Mouse (Mus musculus): Measurements from ENCODE around the gene Plekho2. TPM values are rescaled to one million over a fixed set of nuclear protein-coding genes. Genes with fewer than 3 reads are reported as not detected.

Plekho2 gene
- polyA plus RNA-seq, 1 experiment from 2014 or later = 20.3 TPM

GRCm38 (mm10) chr9:65578801-65579249 lies 1.0 kb downstream of the Plekho2 start:
- 0 out of 2 replicates have a peak overlapping the region, but pooled peaks have one; percentile 61 for H3K9ac ChIP-seq (replicated peaks; ENCODE audit: low read depth)
- 34% methylated on average over 9 of the region's 9 CpGs for WGBS
- H3K4me3 ChIP-seq (ENCODE audit: low read depth, low read length) = peak overlapping the region; percentile 50
- peak; percentile 57 for DNase-seq (ENCODE audit: low spot score)
- H3K9me3 ChIP-seq (ENCODE audit: low read length) = no peaks in the 10 kb centered on the region
- peak overlapping the region; percentile 60 for H3K4me2 ChIP-seq (replicated peaks; ENCODE audit: low read depth, low read length)
- ATAC-seq = no peak
- TF ChIP-seq EP300 (IDR thresholded peaks at IDR 0.05) = no peak
- no peak for TF ChIP-seq CTCF (IDR thresholded peaks at IDR 0.05)
- peak overlapping the region; percentile 84 for H3K27ac ChIP-seq (ENCODE audit: low read length)
- no peaks in the 10 kb centered on the region for H3K27me3 ChIP-seq (replicated peaks; ENCODE audit: insufficient read depth, low read length)
- H3K4me1 ChIP-seq (ENCODE audit: insufficient read depth, low read depth, low read length) = peaks cover 7% of the 10 kb centered on the region
- no peaks in the 10 kb centered on the region for H3K36me3 ChIP-seq (ENCODE audit: insufficient read depth, low read length)

- Histone ChIP-seq H3K27me3 (replicated peaks; ENCODE audit: insufficient read depth, low read length) (no peaks in the 10 kb centered on the region), H3K9ac (replicated peaks; ENCODE audit: low read depth) (no peak overlapping the region), H3K36me3 (ENCODE audit: insufficient read depth, low read length) (0 out of 2 replicates have a peak, but pooled peaks cover under 1% of the 10 kb centered on the region), H3K27ac (ENCODE audit: low read length) (peak overlapping the region; percentile 57; the same call in 1 of the 2 replicates), H3K4me3 (ENCODE audit: low read depth, low read length) (peak overlapping the region; percentile 50; the same call in 1 of the 2 replicates), H3K9me3 (ENCODE audit: low read length) (no peaks in the 10 kb centered on the region), H3K4me2 (replicated peaks; ENCODE audit: low read depth, low read length) (peak overlapping the region; percentile 60), H3K4me1 (ENCODE audit: insufficient read depth, low read depth, low read length) (peaks cover 7% of the 10 kb centered on the region)
- no peak for DNase-seq (ENCODE audit: low spot score)
- ATAC-seq = no peak
- 81% methylated on average over 4 of the region's 4 CpGs for WGBS
- TF ChIP-seq CTCF (IDR thresholded peaks at IDR 0.05) (no peak), EP300 (IDR thresholded peaks at IDR 0.05) (no peak)
Observed at GRCm38 (mm10) chr9:65577511-65578196, 2.2 kb downstream of the Plekho2 start.

DNA sequence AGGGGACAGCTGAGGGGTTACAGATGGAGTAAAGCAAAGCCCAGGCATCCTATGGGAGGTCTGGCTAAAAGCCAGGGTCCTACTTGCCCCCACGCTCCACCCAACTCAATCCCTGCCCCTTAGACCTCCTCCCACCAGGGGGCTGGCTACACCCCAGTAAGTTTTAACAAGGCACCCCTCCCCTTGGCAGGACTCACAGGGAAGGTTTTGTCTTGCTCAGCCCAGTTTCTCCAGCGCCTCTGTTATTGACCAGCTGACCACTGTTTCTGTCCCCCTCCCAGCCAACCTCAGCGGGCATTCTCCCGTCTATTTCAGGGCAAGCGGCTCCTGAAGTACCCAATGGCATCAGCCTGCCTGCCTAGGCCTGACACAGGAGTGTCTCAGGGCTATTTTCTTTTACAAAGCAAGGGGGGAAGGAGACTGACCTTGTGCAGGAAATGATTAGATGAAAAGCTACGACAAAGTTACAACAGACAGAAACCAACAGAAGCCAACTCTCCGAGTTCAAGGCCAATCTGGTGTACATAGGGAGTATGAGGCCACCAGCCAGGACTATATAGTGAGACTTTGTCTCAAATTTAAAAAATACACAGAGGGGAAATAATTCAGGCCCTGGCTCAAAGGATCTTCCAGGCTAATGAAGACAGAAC lies 2.9 kb downstream of the Plekho2 start:
- DNase-seq (ENCODE audit: low spot score) = peak; percentile 57

GRCm38 (mm10) chr9:65575393-65576196 lies 4.2 kb downstream of the Plekho2 start:
- Histone ChIP-seq H3K9ac (replicated peaks; ENCODE audit: low read depth) (no peak overlapping the region), H3K4me3 (ENCODE audit: low read depth, low read length) (no peak overlapping the region), H3K4me2 (replicated peaks; ENCODE audit: low read depth, low read length) (no peak overlapping the region), H3K4me1 (ENCODE audit: insufficient read depth, low read depth, low read length) (peaks cover 7% of the 10 kb centered on the region), H3K27ac (ENCODE audit: low read length) (0 out of 2 replicates have a peak overlapping the region, but pooled peaks have one; percentile 32), H3K27me3 (replicated peaks; ENCODE audit: insufficient read depth, low read length) (no peaks in the 10 kb centered on the region), H3K9me3 (ENCODE audit: low read length) (no peaks in the 10 kb centered on the region), H3K36me3 (ENCODE audit: insufficient read depth, low read length) (peaks cover 9% of the 10 kb centered on the region; the same call in 1 of the 2 replicates)
- DNase-seq (ENCODE audit: low spot score) (peak; percentile 64), ATAC-seq (no peak)
- WGBS = 41% methylated on average over 8 of the region's 8 CpGs
- TF ChIP-seq EP300 (IDR thresholded peaks at IDR 0.05) (no peak), CTCF (IDR thresholded peaks at IDR 0.05) (no peak)

More for the DNA sequence above, 2.9 kb downstream of the Plekho2 start:
- no peaks in the 10 kb centered on the region for H3K27me3 ChIP-seq (replicated peaks; ENCODE audit: insufficient read depth, low read length)
- 0 out of 2 replicates have a peak, but pooled peaks cover 6% of the 10 kb centered on the region for H3K36me3 ChIP-seq (ENCODE audit: insufficient read depth, low read length)
- no peak overlapping the region; the same call in 1 of the 2 replicates for H3K4me3 ChIP-seq (ENCODE audit: low read depth, low read length)
- TF ChIP-seq EP300 (IDR thresholded peaks at IDR 0.05) (no peak), CTCF (IDR thresholded peaks at IDR 0.05) (no peak; the same call in 1 of the 2 replicates)
- ATAC-seq = no peak
- no peaks in the 10 kb centered on the region for H3K9me3 ChIP-seq (ENCODE audit: low read length)
- peaks cover 7% of the 10 kb centered on the region for H3K4me1 ChIP-seq (ENCODE audit: insufficient read depth, low read depth, low read length)
- H3K27ac ChIP-seq (ENCODE audit: low read length) = peak overlapping the region; percentile 57
- 57% methylated on average over 7 of the region's 7 CpGs for WGBS
- H3K9ac ChIP-seq (replicated peaks; ENCODE audit: low read depth) = no peak overlapping the region
- H3K4me2 ChIP-seq (replicated peaks; ENCODE audit: low read depth, low read length) = peak overlapping the region; percentile 60

GRCm38 (mm10) chr9:65574513-65575392 lies 5.1 kb downstream of the Plekho2 start:
- no peak overlapping the region for H3K27ac ChIP-seq (ENCODE audit: low read length)
- ATAC-seq (no peak), DNase-seq (ENCODE audit: low spot score) (no peak)
- H3K4me3 ChIP-seq (ENCODE audit: low read depth, low read length) = no peak overlapping the region
- TF ChIP-seq CTCF (IDR thresholded peaks at IDR 0.05) = no peak
- TF ChIP-seq EP300 (IDR thresholded peaks at IDR 0.05) = no peak
- WGBS = 80% methylated on average over 11 of the region's 11 CpGs
- H3K4me2 ChIP-seq (replicated peaks; ENCODE audit: low read depth, low read length) = no peak overlapping the region
- peaks cover 9% of the 10 kb centered on the region; the same call in 1 of the 2 replicates for H3K36me3 ChIP-seq (ENCODE audit: insufficient read depth, low read length)
- H3K4me1 ChIP-seq (ENCODE audit: insufficient read depth, low read depth, low read length) = peaks cover 7% of the 10 kb centered on the region
- H3K9ac ChIP-seq (replicated peaks; ENCODE audit: low read depth) = no peak overlapping the region
- H3K27me3 ChIP-seq (replicated peaks; ENCODE audit: insufficient read depth, low read length) = no peaks in the 10 kb centered on the region
- H3K9me3 ChIP-seq (ENCODE audit: low read length) = no peaks in the 10 kb centered on the region
